Mouse (Mus musculus) stomach, postnatal 0 days (tissue): ENCODE measurements at regions not wholly inside any gene's neighbourhood (a gene's known extent, or its start where the extent isn't known, plus 50 kb on each side); places are given as distances from the start of the nearest gene placed in this dataset.

ENCODE experiments used
- ATAC-seq: fragments of 200-750 bp; cut with Nextera tagmentation; 2 replicates; pipeline ENCODE4 v1.8.0; 2017; ENCODE audit not compliant: low FRiP score, low TSS enrichment
- DNase-seq: peaks from one replicate; pipeline ENCODE4 v3.0.0-alpha.2; 2016; ENCODE audit warnings: low spot score
- H3K27ac ChIP-seq: fragments of 300-500 bp; sonication (generic); replicated peaks from 2 replicates; pipeline ENCODE4 v1.5.1; 2014; ENCODE audit warnings: mild to moderate bottlenecking, control low read depth
- H3K27me3 ChIP-seq: fragments of 300-500 bp; sonication (generic); 2 replicates; pipeline ENCODE4 v1.6.1; 2014; ENCODE audit warnings: low read length; ENCODE audit not compliant: control insufficient read depth, insufficient read depth
- H3K36me3 ChIP-seq: fragments of 300-500 bp; sonication (generic); 2 replicates; pipeline ENCODE4 v1.6.1; 2014; ENCODE audit warnings: low read length, mixed read lengths; ENCODE audit not compliant: control insufficient read depth, insufficient read depth
- H3K4me1 ChIP-seq: fragments of 300-500 bp; sonication (generic); replicated peaks from 2 replicates; pipeline ENCODE4 v1.6.1; 2014; ENCODE audit warnings: antibody characterized with exemption; ENCODE audit not compliant: control insufficient read depth, insufficient read depth
- H3K4me2 ChIP-seq: fragments of 300-500 bp; sonication (generic); replicated peaks from 2 replicates; pipeline ENCODE4 v1.6.1; 2014; ENCODE audit warnings: low read depth, mild to moderate bottlenecking, control low read depth, moderate library complexity
- H3K4me3 ChIP-seq: fragments of 300-500 bp; sonication (generic); 2 replicates; pipeline ENCODE4 v1.5.1; 2014; ENCODE audit warnings: low read depth, low read length, control low read depth
- H3K9ac ChIP-seq: fragments of 300-500 bp; sonication (generic); 2 replicates; pipeline ENCODE4 v1.6.1; 2014; ENCODE audit warnings: mild to moderate bottlenecking, low read length, control low read depth, mixed read lengths
- H3K9me3 ChIP-seq: fragments of 300-500 bp; sonication (generic); 2 replicates; pipeline ENCODE4 v1.6.1; 2016; ENCODE audit warnings: low read length; ENCODE audit not compliant: control insufficient read depth
- CTCF ChIP-seq: IDR thresholded peaks from 2 replicates; pipeline ENCODE4 v1.5.1; 2016; ENCODE audit warnings: antibody characterized with exemption, low read depth, mild to moderate bottlenecking, moderate library complexity
- EP300 ChIP-seq: optimal IDR thresholded peaks from 2 replicates; pipeline ENCODE3; 2016; ENCODE audit warnings: antibody characterized with exemption
- WGBS: fragments of 180-500 bp; shearing (Covaris S2); extraction: QIAGEN DNeasy Blood & Tissue Kit; methylation state at CpG from one replicate; pipeline ENCODE4 v1.1.7; 2014; 5-methylcytosine and 5-hydroxymethylcytosine counted together

- ATAC-seq (no peak), DNase-seq (no peak)
- Histone ChIP-seq H3K4me2 (no peak overlapping the region), H3K36me3 (no peaks in the 10 kb centered on the region), H3K4me1 (no peaks in the 10 kb centered on the region), H3K27me3 (no peaks in the 10 kb centered on the region), H3K4me3 (no peak overlapping the region), H3K27ac (no peak overlapping the region), H3K9me3 (no peaks in the 10 kb centered on the region), H3K9ac (no peak overlapping the region)
- 77% methylated on average over 1 of the region's 1 CpGs for WGBS
- TF ChIP-seq EP300 = no peak
- no peak for TF ChIP-seq CTCF
These were observed 146.3 kb upstream of the St6gal2 start for GRCm38 (mm10) chr17:55298852-55299251.

DNA sequence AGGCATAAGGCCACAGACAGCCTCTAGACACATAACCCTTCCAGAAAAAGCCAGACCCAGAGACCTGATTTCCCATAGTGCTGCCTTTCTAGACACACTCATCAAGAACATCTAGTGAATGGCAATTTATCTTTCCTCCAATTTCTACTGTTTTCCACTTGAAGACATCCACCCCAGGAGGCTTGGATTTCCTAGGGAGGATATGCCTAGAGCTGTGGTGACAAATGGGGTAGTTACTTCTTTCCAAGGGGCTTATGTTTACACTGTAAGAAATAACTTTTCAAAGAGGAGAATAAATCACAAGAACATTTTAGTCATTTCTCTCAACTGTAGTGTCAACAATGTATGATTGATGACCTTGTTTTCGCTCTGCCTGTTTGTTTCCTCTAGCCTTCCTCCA, 124.2 kb upstream of the St6gal2 start:
- Histone ChIP-seq H3K4me3 (no peak overlapping the region), H3K27ac (no peak overlapping the region), H3K9me3 (no peaks in the 10 kb centered on the region), H3K4me2 (no peak overlapping the region), H3K4me1 (no peaks in the 10 kb centered on the region), H3K36me3 (no peaks in the 10 kb centered on the region), H3K27me3 (no peaks in the 10 kb centered on the region), H3K9ac (no peak overlapping the region)
- no peak for TF ChIP-seq CTCF
- no peak for TF ChIP-seq EP300
- 38% methylated on average over 1 of the region's 1 CpGs for WGBS
- ATAC-seq (no peak), DNase-seq (no peak)

DNA sequence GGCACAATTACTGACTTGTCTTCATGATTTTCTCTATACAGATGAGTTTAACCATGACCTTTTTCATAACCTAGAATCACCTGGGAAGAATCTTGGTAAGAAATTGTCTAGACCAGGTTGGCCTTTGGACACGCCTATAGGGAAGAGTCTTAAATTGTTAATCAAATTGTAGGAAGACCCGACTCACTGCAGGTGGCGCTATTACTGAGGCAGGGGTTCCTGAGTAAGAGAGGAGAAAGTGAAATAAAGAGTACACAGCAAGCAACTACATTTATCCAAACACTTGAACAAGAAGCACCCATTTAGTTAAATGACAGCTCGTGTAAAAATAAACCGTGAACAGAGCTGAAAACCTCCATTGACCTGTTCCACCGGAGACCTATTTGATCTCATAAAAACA, 85.9 kb upstream of the St6gal2 start:
- no peak for TF ChIP-seq EP300
- 0 out of 2 replicates have a peak, but pooled peaks have one; percentile 3 for TF ChIP-seq CTCF
- Histone ChIP-seq H3K4me2 (no peak overlapping the region), H3K27ac (no peak overlapping the region), H3K4me3 (no peak overlapping the region), H3K9me3 (no peaks in the 10 kb centered on the region), H3K27me3 (no peaks in the 10 kb centered on the region), H3K36me3 (no peaks in the 10 kb centered on the region), H3K9ac (no peak overlapping the region), H3K4me1 (no peaks in the 10 kb centered on the region)
- ATAC-seq (no peak), DNase-seq (no peak)
- WGBS = 77% methylated on average over 6 of the region's 6 CpGs

DNA sequence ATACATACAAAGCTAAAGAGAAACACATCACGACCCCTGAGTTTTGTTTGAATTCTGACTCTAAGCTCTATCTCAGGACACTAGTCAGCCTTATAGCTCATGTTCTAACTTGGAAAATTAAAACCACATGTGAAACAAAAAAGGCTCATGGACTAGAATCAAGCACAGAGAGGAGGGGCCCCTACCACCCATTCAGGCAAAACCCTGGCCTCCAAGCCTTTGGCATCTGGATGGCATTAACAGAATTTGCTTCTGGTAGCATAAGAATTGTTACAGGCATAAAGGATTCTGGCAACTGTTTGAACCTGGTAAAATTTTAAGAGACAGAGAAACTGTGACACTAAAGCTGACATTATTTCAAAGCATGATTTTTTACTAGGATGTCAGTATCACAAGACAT, 78.1 kb upstream of the St6gal2 start:
- DNase-seq (no peak), ATAC-seq (no peak)
- 67% methylated on average over 1 of the region's 1 CpGs for WGBS
- Histone ChIP-seq H3K27ac (no peak overlapping the region), H3K4me3 (no peak overlapping the region), H3K36me3 (no peaks in the 10 kb centered on the region), H3K9me3 (no peaks in the 10 kb centered on the region), H3K27me3 (no peaks in the 10 kb centered on the region), H3K4me1 (no peaks in the 10 kb centered on the region), H3K4me2 (no peak overlapping the region), H3K9ac (no peak overlapping the region)
- TF ChIP-seq EP300 (no peak), CTCF (no peak)

- WGBS = 79% methylated on average over 7 of the region's 7 CpGs
- Histone ChIP-seq H3K4me2 (no peak overlapping the region), H3K4me3 (no peak overlapping the region), H3K27ac (no peak overlapping the region), H3K9ac (no peak overlapping the region), H3K9me3 (no peaks in the 10 kb centered on the region), H3K4me1 (no peaks in the 10 kb centered on the region), H3K27me3 (no peaks in the 10 kb centered on the region), H3K36me3 (no peaks in the 10 kb centered on the region)
- no peak for DNase-seq
- no peak for ATAC-seq
- TF ChIP-seq CTCF (no peak), EP300 (no peak)
These were observed 77.5 kb upstream of the St6gal2 start for GRCm38 (mm10) chr17:55367464-55368207.
